Mouse (Mus musculus) retina, postnatal 7 days (tissue): ENCODE results near the gene Zfp365.

Experiments
- DNase-seq: peaks from one replicate; pipeline ENCODE4 v3.0.0-alpha.2; 2012; ENCODE audit warnings: low read depth, low spot score

The Zfp365 gene

GRCm38 (mm10) chr10:67903387-67903786 is 9.1 kb downstream of the Zfp365 start:
- DNase-seq = no peak

DNA sequence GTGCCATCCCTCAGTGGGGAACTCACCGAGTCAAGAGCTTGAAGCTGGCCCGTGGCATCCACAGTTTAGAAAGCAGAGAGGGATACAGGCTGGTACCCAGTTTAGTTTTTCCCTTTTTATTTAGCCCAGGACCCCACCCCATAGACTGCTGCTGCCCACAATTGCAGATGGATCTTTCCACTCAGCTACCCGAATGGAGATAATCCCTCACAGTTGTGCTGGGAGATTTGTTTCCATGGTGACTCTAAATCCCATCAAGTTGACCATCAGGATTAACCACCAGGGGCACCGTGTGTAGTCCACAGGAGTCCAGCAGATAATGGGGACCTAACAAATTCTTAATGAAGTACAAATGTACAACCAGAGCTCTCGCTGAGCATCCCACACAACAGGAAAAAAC is 11.3 kb downstream of the Zfp365 start:
- DNase-seq = peak; percentile 63

GRCm38 (mm10) chr10:67898949-67899675 is 13.3 kb downstream of the Zfp365 start:
- no peak for DNase-seq

GRCm38 (mm10) chr10:67898355-67898935 is 14.0 kb downstream of the Zfp365 start:
- no peak for DNase-seq

GRCm38 (mm10) chr10:67897281-67897680 is 15.2 kb downstream of the Zfp365 start:
- no peak for DNase-seq

GRCm38 (mm10) chr10:67894683-67895082 is 17.8 kb downstream of the Zfp365 start:
- no peak for DNase-seq

DNA sequence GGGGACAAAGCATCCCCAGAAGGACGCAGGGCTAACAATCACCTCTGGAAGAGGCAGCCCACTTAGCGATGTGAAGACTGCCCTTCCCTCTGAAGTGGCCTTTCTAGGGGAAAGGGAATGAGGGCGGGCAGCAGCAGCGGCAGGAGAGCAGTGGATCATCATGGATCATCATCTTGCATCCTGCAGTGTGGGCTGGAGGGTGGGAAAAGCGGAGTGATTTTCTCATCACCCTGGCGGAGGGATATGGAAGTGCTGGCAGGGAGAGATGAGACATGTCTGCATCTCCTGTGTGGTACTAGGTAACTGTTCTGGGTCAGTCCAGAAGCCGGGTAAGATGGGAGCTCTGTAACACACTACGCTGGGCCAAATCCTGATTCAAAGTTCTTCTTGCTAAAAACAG is 18.4 kb downstream of the Zfp365 start:
- no peak for DNase-seq

- no peak for DNase-seq
Measured at GRCm38 (mm10) chr10:67893226-67893625, 19.2 kb downstream of the Zfp365 start.

- DNase-seq = no peak
Measured at GRCm38 (mm10) chr10:67891126-67891525, 21.3 kb downstream of the Zfp365 start.

GRCm38 (mm10) chr10:67887971-67888370 is 24.5 kb downstream of the Zfp365 start:
- DNase-seq = no peak

- DNase-seq = no peak
Measured at GRCm38 (mm10) chr10:67880692-67881091, 31.8 kb downstream of the Zfp365 start.

- DNase-seq = peak; percentile 59
Measured at GRCm38 (mm10) chr10:67871811-67872210, 40.7 kb downstream of the Zfp365 start.

DNA sequence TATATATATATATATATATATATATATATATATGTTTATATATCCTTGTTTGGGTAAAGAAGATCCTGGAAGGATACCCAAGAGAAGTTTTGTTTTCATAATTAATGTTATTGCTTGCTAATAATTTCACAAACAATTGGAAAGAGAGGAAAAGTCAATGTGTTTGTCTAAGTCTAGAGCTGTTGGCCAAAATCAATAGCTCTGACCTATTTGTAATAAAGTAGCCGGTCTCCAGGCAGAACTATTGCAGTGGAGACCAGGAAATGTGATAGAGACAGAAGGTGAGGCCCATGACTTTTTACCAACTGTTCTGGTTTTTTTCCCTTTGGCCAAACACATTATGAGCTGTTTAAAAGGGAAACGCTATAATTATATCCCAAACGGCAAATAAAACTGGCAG is 44.2 kb downstream of the Zfp365 start:
- DNase-seq = no peak

- no peak for DNase-seq
Measured at GRCm38 (mm10) chr10:67865841-67866240, 46.6 kb downstream of the Zfp365 start.

DNA sequence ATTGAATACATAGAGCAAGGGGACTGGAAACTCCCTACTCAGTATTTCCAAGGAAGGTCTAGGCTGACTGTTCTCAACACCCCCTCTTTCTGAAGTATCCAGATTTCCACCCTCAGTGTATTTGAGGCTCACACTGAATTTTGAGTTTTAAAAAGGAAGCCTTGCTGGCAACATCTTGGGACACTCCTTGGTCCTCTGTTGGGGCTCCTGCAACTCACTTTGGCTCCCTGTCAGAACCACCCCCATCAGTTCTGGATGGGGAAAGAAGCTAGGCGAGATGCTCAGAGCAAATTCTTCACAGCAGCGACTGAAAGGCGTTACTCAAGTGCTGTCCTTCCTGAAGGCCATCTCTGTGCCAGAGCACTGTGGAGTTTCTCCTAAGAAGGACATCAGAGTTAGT is 47.4 kb downstream of the Zfp365 start:
- no peak for DNase-seq

- peak; percentile 17 for DNase-seq
Measured at GRCm38 (mm10) chr10:67862331-67862730, 50.1 kb downstream of the Zfp365 start.

DNA sequence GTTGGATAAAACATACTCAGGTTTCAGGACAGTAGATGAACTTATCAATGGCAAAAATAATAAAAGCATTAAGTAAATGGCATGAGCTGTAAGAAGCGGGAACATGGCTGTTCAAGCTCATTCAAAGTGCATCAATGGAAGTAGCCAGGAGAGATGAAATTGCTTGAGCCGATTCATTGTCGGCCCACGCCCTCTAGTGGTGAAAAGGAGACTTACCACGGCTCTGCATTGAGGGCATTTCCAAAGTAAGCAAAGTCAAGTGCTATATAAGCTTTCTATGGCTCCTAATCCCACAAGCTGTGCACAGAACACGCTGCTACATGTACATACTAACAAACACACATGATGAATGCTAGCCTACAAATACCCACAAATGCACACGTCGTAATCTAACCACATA is 53.6 kb downstream of the Zfp365 start:
- peak; percentile 66 for DNase-seq

- DNase-seq = no peak
Measured at GRCm38 (mm10) chr10:67857561-67857906, 54.9 kb downstream of the Zfp365 start.

GRCm38 (mm10) chr10:67856791-67857560 is 55.5 kb downstream of the Zfp365 start:
- DNase-seq = no peak

DNA sequence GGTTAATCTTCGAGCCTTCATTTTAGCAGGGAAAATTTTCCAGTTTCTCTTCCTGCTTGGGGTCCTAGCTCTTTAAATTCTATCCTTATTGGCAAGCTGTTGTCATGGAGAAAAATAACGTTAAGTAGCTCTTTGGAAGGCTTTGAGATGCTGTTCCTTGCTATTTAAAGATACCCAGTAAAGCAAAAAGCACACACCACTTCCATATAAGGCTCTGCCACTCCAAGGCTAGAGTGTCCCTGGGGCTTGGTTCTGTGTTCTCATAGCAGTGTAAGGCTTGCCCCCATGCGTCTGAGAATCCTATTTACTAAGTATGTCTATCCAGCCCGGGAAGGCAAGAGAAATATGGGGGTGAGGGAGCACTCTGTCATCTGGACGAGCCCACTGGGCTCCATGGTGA is 56.7 kb downstream of the Zfp365 start:
- DNase-seq = no peak

DNA sequence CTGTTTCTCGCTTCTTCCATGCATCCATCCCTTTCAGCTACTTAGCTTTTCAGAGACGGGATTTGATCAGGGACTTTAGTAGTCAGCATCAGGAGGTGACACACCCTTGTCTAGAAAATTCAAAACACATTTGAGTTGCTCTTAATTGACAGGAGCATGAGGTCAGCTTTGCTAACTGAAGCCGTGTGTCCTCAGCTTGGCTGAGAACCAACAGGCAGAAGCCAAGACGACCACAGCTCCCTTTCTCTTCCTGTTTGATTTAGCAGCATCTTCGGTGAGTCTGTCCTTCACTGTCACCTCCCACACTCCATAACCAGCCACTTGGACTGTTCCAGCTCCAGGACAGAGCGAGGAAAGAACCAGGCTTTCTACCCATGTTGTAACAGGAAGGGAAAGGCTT is 60.1 kb downstream of the Zfp365 start:
- DNase-seq = no peak

DNA sequence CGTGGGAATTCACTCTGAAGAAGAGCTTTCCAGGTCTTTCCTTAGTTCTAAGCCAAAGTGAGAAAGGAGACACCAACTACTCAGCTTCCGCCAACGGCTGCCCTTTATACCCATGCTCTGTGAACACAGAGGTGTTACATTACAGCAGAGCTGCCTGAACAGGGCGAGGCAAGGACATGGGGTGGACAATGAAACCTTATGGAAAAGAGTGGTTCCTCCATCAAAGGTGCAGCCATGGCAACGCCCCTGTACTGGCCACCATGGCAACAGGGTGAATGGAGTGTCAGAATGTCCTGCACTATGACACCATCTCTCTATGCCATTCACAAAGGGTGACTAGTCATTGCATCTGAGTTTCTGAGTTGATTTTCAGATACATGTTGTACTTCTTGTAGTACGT is 61.4 kb downstream of the Zfp365 start:
- DNase-seq = no peak
